Mouse (Mus musculus): Measurements from ENCODE around the gene Camk1d. TPM values are rescaled to one million over a fixed set of nuclear protein-coding genes. Genes with fewer than 3 reads are reported as not detected.
"Not testable (repeated sequence)": the region's sequence is repeated elsewhere in the genome, so short reads cannot be mapped to it uniquely, and the experiment has no call there.

The Camk1d gene
- polyA plus RNA-seq, 1 experiment from 2014 or later = 8.8 TPM

DNA sequence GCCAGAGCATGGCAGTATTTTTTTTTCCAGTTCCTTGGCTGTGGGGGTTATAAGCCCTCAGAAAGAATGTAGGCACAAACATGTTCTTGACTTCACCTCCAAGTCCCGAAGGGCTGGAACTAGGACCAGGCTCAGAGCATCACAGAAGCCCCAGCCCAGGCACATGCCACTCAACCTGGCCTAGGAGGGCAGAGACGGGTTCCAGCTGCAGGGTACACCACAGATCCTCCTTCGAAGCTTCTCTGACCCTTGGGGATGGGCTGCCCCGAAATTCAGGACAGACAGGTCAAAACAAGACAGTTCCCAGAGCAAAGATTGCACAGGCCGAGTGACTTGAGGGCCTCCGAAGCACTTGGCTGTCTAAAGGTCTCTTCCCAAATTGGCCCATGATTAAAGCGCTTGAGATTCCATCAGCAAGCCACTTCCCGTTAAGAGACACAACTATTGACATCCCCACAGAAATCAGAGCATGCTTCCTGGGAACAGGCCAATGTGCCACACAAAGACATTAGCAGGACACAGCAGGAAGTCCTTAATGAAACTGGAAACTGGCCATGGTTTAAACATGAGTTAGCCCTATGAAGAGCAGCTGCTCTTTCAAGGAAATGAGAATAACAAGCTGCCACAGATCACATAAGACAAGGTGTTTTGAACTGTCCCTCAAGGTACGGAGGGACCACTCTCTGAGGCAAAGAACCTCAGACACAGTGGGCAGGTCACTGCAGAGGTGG, 136.8 kb downstream of the Camk1d start:
- Histone ChIP-seq H3K27ac (no peak overlapping the region), H3K79me2 (ENCODE audit: inconsistent target) (peaks cover 22% of the 10 kb centered on the region; the same call in 1 of the 2 replicates), H3K36me3 (ENCODE audit: inconsistent target) (no peaks in the 10 kb centered on the region), H3K4me3 (ENCODE audit: inconsistent target) (no peak overlapping the region)
- 94% methylated on average over 9 of the region's 9 CpGs for WGBS (ENCODE audit: missing documents)

DNA sequence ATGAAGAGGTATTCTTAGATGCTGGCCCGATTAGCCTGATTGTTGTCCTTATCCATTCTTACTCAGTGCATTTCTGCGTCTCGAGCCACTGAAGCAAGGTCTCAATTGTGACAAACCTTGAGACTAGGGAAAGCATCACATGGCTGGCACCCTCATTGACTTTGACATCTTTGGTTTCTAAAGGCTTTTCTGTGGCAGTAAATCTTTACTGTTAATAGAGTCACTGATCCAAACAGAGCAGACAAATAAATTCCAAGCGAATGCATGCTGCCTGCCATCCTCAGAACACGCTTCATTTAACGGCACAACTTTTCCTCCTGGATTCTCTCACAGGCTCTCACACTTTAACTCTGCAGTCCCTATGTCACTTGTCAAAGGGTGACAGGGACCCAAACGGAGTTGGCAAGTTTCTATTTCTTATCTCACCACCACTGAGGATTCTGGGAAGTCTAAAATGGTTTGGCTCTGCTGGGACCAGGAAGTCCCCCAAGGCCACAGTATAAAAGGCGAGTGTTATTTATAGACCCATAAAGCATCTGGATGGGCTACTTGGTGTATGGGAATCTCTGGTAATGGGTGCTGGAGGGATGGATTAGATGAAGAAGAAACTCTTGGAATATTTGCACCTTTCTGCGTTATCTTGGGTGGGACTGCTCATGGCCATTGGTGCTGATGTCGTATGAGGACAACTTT, 141.9 kb downstream of the Camk1d start:
- Histone ChIP-seq H3K79me2 (ENCODE audit: inconsistent target) (peaks cover 10% of the 10 kb centered on the region; the same call in 1 of the 2 replicates), H3K4me3 (ENCODE audit: inconsistent target) (no peak overlapping the region), H3K36me3 (ENCODE audit: inconsistent target) (no peaks in the 10 kb centered on the region), H3K27ac (no peak overlapping the region)
- 93% methylated on average over 10 of the region's 10 CpGs for WGBS (ENCODE audit: missing documents)

DNA sequence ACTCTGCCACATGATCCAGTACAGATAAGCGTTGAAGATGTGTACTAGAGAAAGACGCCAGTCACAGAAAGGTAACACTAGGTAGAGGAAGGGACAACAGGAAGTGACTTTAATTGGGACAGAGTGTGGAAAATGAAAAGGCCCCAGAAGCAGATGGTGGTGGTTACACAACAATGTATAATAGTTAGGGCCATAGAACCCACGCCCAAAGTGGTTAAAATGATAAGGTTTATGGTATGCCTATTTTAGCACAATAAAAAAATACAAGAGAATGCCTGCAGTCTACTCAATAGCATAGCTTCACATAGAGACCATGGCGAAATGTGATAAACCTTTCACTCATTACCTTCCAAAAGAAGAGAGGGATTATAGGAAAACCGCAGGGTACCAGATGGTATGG, 147.7 kb downstream of the Camk1d start:
- Histone ChIP-seq H3K36me3 (ENCODE audit: inconsistent target) (no peaks in the 10 kb centered on the region; the same call in 1 of the 2 replicates), H3K27ac (no peak overlapping the region), H3K79me2 (ENCODE audit: inconsistent target) (no peaks in the 10 kb centered on the region), H3K4me3 (ENCODE audit: inconsistent target) (no peak overlapping the region)
- 94% methylated on average over 5 of the region's 5 CpGs for WGBS (ENCODE audit: missing documents)

DNA sequence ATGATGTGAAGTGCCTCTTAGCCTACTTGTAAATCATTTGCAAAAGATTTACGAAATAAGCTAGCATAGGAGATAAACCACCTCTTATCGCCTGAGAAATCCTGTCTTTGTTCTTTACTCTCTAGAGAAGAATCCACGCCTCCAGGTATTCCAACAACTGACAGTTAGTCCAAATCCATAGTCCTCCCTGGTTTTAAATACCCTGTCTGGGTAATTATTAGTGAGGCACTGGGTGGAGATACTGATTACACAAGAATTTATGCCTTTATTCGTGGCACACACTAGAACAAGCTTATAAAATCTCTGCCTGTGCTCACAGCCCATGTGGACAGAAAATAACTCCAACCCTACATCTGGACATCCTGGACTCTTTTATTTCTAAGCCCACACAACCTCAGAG, 150.6 kb downstream of the Camk1d start:
- no peak overlapping the region for H3K4me3 ChIP-seq (ENCODE audit: inconsistent target)
- no peak overlapping the region for H3K27ac ChIP-seq
- H3K36me3 ChIP-seq (ENCODE audit: inconsistent target) = no peaks in the 10 kb centered on the region; the same call in 1 of the 2 replicates
- no peaks in the 10 kb centered on the region for H3K79me2 ChIP-seq (ENCODE audit: inconsistent target)
- 94% methylated on average over 4 of the region's 4 CpGs for WGBS (ENCODE audit: missing documents)

DNA sequence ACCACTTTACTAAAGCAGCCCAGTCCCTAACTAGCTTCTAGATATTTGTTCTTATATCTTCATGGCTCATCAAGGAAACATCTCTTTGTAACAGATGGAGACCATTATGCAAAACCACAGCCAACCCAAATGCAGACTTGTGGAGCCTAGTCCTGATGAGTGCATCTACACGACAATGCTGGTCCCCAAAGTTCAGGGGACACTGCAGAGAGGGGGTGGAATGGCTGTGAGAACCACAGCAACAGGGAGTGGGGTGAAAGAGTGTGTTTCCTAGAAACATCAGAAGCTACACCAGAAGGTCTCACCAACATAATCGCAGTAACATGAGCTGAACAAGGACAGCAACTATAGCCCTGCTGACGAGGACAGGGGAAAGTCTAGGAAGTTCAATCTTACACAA, 152.9 kb downstream of the Camk1d start:
- Histone ChIP-seq H3K79me2 (ENCODE audit: inconsistent target) (no peaks in the 10 kb centered on the region), H3K27ac (no peak overlapping the region), H3K4me3 (ENCODE audit: inconsistent target) (no peak overlapping the region), H3K36me3 (ENCODE audit: inconsistent target) (no peaks in the 10 kb centered on the region; the same call in 1 of the 2 replicates)
- 97% methylated on average over 3 of the region's 3 CpGs for WGBS (ENCODE audit: missing documents)

DNA sequence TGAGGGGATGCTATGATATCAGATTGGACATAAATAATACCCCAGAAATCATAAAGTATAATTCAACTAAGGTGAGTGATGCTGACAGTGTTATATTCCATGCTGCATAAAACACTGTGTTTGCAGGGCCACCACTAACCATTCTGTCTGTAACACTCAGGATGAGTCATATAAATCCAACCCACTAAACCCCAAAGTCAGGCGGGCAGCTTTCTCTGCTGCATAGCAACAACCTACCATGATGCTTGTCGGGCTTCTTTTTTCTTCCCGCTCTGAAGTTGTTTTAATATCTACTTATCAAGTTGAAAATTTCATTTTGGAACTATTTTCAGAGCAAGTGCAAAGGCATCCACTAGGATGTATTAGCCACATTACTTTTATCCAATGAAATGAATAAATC, 161.1 kb downstream of the Camk1d start:
- 83% methylated on average over 3 of the region's 3 CpGs for WGBS (ENCODE audit: missing documents)
- Histone ChIP-seq H3K79me2 (ENCODE audit: inconsistent target) (no peaks in the 10 kb centered on the region), H3K4me3 (ENCODE audit: inconsistent target) (no peak overlapping the region), H3K27ac (no peak overlapping the region), H3K36me3 (ENCODE audit: inconsistent target) (no peaks in the 10 kb centered on the region)

DNA sequence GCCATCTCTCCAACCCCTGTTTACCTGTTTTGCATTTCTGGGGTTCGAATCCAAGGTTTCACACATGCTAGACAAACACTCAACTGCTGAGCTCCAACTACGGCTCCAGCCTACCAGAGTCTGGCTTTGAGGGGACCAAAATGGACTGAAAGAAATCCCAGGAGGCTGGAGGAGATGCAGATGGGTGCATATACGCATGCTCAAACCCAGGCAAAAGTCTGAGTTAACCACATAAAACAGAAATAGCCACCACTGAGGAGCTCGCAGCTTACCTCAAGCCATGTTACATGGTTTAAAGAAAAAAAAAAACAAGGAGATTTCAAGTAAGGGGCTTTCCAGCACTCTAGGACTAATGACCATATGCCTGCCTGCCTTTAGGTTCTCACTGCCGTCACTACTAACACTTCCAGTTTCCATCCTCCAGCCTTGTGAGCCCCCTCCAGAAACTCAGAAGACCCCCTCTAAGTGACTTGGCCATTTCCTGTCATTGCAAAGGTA, 162.5 kb downstream of the Camk1d start:
- 96% methylated on average over 4 of the region's 5 CpGs for WGBS (ENCODE audit: missing documents)
- Histone ChIP-seq H3K27ac (no peak overlapping the region), H3K4me3 (ENCODE audit: inconsistent target) (no peak overlapping the region), H3K79me2 (ENCODE audit: inconsistent target) (no peaks in the 10 kb centered on the region), H3K36me3 (ENCODE audit: inconsistent target) (no peaks in the 10 kb centered on the region)

DNA sequence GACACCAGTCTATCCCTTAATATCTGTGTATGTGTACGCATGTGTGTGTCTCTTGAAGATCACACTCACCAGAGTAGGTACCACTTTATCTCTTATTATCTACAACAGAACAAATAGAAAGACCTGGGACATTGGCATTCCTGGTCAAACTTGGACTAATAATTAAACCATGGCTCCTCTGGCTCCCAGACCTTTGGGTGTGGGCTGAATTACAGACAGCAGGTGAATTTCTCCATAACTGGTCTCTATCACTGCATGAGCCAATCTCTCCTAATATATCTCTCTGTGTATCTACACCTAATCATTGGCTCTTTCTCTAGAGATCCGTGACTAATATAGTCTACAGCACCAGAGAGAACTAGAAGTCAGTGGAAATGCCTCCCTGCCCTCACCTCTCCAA, 165.0 kb downstream of the Camk1d start:
- Histone ChIP-seq H3K36me3 (ENCODE audit: inconsistent target) (no peaks in the 10 kb centered on the region), H3K4me3 (ENCODE audit: inconsistent target) (no peak overlapping the region), H3K27ac (no peak overlapping the region), H3K79me2 (ENCODE audit: inconsistent target) (no peaks in the 10 kb centered on the region)
- 100% methylated on average over 2 of the region's 2 CpGs for WGBS (ENCODE audit: missing documents)

DNA sequence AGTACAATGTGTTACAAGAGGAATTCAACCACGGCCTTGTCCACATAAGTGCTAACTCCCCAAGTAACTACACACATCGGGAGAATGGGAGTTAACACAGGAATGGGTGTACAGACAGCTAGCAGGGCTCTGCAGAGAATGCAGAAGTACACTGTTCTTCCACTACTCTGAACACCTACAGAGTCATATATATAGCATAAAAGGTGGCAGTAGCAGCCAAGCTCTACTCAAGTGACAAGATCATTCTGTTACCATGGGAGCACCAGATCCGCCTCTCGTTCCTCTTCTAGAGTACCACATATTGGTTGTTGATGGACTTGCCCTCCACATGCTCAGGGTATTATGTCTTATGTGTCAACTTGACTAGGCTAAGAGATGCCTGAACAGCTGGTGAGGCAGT, 165.4 kb downstream of the Camk1d start:
- no peak overlapping the region for H3K27ac ChIP-seq
- H3K79me2 ChIP-seq (ENCODE audit: inconsistent target) = no peaks in the 10 kb centered on the region
- WGBS (ENCODE audit: missing documents) = 96% methylated on average over 4 of the region's 4 CpGs
- H3K36me3 ChIP-seq (ENCODE audit: inconsistent target) = no peaks in the 10 kb centered on the region
- H3K4me3 ChIP-seq (ENCODE audit: inconsistent target) = no peak overlapping the region

DNA sequence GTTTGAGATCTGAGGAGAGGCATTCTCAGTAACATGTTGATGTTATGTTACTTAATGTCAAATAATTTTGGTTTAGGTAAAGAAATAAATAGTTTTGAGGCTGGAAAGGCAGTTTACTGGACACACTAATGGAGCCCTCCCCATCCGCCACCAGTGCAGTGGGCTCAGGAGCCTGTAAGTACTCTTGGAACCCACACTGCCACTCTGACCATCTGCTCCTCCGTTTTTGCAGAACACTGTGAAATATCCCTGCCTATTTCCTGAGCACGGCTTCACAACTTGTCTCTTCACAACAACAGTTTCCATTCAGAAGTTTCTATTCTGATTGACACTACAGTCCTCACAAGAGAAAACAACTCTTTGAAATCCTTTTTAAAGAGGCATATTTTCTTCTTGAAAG, 173.4 kb downstream of the Camk1d start:
- Histone ChIP-seq H3K79me2 (ENCODE audit: inconsistent target) (no peaks in the 10 kb centered on the region), H3K36me3 (ENCODE audit: inconsistent target) (no peaks in the 10 kb centered on the region), H3K27ac (no peak overlapping the region), H3K4me3 (ENCODE audit: inconsistent target) (no peak overlapping the region)
- WGBS (ENCODE audit: missing documents) = 81% methylated on average over 3 of the region's 3 CpGs

DNA sequence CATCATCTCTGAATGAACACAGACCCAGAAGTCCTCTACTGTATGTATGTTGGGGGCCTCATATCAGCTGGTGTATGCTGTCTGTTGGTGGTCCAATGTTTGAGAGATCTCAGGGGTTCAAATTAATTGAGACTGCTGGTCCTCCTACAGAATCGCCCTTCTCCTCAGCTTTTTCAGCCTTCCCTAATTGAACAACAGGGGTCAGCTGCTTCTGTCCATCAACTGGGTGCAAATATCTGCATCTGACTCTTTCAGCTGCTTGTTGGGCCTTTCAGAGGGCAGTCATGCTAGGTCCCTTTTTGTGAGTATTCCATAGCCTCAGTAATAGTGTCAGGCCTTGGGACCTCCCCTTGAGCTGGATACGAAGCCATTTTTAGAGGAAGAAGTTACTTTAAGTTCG, 174.4 kb downstream of the Camk1d start:
- H3K27ac ChIP-seq; H3K4me3 ChIP-seq (ENCODE audit: inconsistent target); H3K36me3 ChIP-seq (ENCODE audit: inconsistent target); H3K79me2 ChIP-seq (ENCODE audit: inconsistent target): not testable (repeated sequence)
- 81% methylated on average over 3 of the region's 3 CpGs for WGBS (ENCODE audit: missing documents)

DNA sequence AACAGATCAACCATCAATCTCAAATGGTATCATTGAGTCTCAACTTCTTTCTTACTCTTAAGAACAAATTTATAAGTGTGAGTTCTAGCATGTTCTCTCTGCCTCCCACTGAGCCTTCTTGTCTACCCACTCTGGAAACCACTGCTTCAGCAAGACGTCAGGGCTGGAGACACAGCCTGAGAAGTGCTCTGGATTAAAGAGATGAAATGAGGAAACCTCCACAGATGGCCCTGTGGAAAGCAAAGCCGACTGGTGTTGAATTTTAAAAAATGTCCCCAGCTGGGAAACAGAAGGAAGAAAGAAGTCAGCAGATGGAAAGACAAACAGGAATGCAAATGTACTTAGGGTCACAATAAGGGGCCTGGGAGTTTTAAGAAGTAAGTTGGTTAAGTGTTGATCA, 180.4 kb downstream of the Camk1d start:
- Histone ChIP-seq H3K79me2 (ENCODE audit: inconsistent target) (no peaks in the 10 kb centered on the region), H3K36me3 (ENCODE audit: inconsistent target) (no peaks in the 10 kb centered on the region), H3K4me3 (ENCODE audit: inconsistent target) (no peak overlapping the region), H3K27ac (no peak overlapping the region)
- WGBS (ENCODE audit: missing documents) = 83% methylated on average over 2 of the region's 2 CpGs

DNA sequence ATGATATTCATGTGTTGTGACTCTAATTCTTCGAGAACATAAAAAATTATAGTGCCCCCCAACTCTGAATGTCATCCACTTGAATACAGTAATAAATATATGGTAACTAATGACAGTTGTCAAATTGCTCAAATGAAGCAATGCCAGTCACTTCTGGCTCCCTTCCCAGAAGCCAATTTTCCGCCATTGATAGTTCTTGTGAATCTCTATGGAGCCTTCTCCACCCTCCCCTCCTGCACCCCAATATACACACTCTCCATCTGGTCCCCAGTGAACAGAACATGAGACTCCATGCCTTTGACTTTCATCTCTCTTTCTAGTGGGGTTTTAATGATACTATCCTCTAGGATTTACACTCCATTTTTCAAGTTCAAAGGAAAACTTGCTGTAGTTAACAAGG, 184.3 kb downstream of the Camk1d start:
- WGBS (ENCODE audit: missing documents) = 80% methylated on average over 2 of the region's 2 CpGs

DNA sequence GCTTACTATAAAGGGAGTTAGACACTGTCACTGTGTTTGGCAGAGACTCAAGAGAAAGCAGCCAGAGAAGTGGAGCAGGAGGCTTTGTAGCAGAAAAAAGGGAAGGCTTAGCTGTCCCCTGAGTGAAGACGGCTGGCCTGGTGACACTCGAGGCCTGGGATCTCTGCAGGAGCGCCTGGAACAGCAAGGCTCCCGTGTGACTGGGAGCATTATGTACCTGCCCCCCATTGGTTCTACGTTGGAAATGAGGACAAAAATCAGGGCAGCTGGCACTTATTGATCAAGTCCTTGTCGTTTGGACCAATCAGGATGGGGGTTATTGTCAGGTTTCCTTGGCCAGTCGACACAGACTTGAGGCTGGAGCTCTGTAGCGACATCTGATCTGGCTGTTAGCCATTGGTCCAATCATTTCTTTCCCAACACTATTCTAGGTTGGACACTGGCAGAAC, 195.1 kb downstream of the Camk1d start:
- H3K27ac ChIP-seq = no peak overlapping the region
- no peaks in the 10 kb centered on the region for H3K36me3 ChIP-seq (ENCODE audit: inconsistent target)
- 74% methylated on average over 8 of the region's 8 CpGs for WGBS (ENCODE audit: missing documents)
- no peak overlapping the region for H3K4me3 ChIP-seq (ENCODE audit: inconsistent target)
- no peaks in the 10 kb centered on the region for H3K79me2 ChIP-seq (ENCODE audit: inconsistent target)

More for the DNA sequence above, 184.3 kb downstream of the Camk1d start:
- no peak overlapping the region for H3K4me3 ChIP-seq (ENCODE audit: inconsistent target)
- no peaks in the 10 kb centered on the region for H3K36me3 ChIP-seq (ENCODE audit: inconsistent target)
- H3K27ac ChIP-seq = no peak overlapping the region
- H3K79me2 ChIP-seq (ENCODE audit: inconsistent target) = no peaks in the 10 kb centered on the region

DNA sequence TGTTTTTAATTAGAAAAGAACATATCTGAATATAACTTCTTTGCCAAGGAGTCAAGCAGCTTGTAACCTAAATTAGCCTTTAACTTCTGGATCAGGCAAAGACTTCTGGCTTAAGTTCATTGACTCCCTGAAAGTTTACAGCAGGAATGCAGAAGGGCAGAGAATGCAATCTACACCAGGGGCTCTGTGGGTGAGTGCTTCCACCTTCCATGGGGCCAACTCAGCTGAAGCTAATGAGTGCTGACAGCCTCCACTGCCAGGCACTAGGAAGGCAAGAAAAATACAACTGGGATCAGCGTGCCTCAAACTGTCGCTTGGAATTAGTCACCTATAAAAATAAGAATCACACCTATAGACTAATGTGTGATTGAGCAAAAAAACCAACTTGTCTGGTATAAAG, 199.2 kb downstream of the Camk1d start:
- no peaks in the 10 kb centered on the region for H3K79me2 ChIP-seq (ENCODE audit: inconsistent target)
- no peaks in the 10 kb centered on the region for H3K36me3 ChIP-seq (ENCODE audit: inconsistent target)
- no peak overlapping the region for H3K4me3 ChIP-seq (ENCODE audit: inconsistent target)
- H3K27ac ChIP-seq = no peak overlapping the region
- WGBS (ENCODE audit: missing documents) = 97% methylated on average over 2 of the region's 2 CpGs

All from macrophage (primary cell).